Mouse (Mus musculus): ENCODE results near the gene Svbp. TPM values are rescaled to one million over a fixed set of nuclear protein-coding genes. Genes with fewer than 3 reads are reported as not detected.

The Svbp gene
- total RNA-seq, 1 experiment from 2014 or later, result 19.0 TPM

GRCm38 (mm10) chr4:119190618-119191017, 4.5 kb upstream of the Svbp start:
- no peak for DNase-seq

GRCm38 (mm10) chr4:119191273-119191672, 3.8 kb upstream of the Svbp start:
- DNase-seq, result no peak

GRCm38 (mm10) chr4:119192757-119193156, 2.3 kb upstream of the Svbp start:
- DNase-seq, result no peak

DNA sequence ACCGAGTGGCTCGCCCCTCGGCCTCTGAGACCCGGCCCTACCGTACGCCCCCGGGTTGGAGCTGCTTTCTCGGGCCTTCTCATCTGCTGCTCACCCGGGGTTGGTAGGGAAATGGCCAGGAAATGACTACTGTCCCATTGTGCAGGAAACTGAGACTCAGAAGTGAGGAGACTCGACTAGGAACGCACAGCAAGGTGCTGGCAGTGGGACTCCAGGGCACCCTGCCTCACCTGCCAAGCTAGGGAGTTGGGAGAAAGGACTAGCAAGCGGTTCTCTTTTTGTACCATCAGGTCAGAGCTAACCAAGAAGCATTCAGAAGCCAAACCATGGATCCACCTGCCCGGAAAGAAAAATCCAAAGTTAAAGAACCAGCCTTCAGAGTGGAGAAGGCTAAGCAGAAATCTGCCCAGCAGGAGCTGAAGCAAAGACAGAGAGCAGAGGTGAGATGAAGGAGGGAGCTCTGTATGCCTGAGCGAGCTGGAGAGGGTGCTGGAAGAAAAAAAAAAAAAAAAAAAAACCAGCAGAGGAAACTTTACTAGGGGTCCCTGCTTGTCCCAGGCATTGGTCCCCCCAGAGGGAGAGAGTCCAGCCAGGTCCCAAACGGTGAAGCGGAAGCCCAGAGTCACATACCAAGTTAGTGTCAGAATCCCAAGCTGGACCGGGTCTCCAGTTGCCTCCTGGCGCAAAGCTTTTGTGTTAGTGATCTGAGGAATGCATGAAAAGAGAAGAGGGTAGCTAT, 645 bp downstream of the Svbp start:
- no peak for DNase-seq

- DNase-seq, result no peak
Observed at GRCm38 (mm10) chr4:119198105-119198504, 3.0 kb downstream of the Svbp start.

- peak; percentile 76 for DNase-seq
Observed at GRCm38 (mm10) chr4:119204672-119205071, 9.6 kb downstream of the Svbp start.

- DNase-seq, result no peak
Observed at GRCm38 (mm10) chr4:119216667-119217066, 21.6 kb downstream of the Svbp start.

DNA sequence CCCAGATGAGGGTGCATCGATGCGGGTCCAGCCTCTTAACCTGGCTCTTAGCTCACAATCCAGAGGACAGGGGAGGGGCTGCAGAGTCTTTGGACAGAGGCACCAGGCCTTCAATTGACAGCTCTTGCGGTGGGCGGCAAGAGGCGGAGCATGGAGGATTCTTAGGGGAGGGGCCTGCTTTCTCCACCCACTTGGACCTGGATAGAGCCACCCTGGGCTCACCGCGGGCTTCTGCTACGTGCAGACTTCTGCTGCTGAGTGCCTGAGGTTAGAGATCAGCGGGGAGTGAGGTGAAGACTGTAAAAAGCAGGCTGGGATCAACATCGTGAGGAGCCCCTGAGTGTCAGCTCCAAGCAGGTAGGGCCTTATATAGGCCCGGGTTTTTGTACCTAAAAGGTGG, 23.1 kb downstream of the Svbp start, which contains the start of gene Tmem269:
Gene Tmem269 (minus strand): TSS at position 49 of the 400 bp plus-strand sequence.
- DNase-seq, result no peak

GRCm38 (mm10) chr4:119223696-119224095, 28.6 kb downstream of the Svbp start:
- peak; percentile 73 for DNase-seq

DNA sequence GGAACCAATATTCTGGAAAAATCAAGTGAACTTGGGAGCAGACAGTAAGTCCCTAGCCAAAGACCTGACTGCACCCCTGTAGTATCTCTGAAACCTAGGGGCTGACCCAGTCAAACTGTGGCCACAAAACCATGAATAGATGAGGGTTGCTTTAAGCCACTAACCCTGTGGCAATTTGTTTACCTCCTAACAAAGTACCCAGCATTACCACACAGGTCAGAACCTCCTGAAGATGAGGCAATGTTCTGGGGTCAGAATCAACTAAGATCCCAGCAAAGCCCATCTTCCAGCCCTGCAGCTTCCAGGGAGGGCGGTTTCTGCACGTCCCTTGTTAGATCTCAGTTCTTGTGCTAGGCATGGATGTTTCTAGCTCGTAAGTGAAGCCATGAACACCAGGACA, 29.4 kb downstream of the Svbp start:
- DNase-seq, result no peak

DNA sequence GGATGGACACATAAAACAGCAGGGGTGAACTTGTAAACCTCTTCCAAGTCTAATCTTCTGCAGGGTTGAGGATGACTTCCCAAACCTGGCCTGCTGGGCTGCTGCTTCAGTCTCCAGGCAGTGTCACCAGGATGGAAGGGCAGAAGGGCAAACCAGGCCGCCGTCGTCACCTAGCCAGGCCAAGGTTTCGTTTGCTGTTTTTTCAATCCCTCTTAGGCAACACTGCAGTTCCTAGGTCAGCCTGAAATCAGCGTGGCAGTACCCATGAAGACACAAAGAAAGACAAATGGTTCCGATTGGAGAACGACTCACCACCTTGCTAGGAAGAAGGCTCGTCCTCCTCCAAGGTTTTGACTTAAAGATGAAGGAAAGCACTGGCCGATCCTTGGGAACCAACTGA, 30.6 kb downstream of the Svbp start:
- peak; percentile 48 for DNase-seq

DNA sequence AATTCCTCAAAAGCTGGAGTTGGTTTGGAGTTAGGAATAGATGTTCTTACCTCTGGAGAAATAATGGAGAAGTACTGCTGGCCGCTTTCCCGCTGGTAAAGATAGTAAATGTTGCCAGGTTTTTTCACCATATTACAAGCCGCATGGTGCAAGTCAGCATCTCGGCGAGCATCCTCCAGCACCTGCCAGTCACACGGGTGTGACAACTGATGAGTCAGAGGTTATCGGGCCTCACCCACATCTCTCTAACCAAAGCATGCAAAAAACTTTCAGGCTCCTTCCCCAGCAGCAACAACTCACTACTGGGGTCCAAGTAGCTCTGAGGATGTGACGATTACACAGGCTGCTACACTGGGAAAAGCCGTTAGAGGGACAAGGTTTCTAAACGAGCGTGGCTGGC, 31.6 kb downstream of the Svbp start:
- no peak for DNase-seq

DNA sequence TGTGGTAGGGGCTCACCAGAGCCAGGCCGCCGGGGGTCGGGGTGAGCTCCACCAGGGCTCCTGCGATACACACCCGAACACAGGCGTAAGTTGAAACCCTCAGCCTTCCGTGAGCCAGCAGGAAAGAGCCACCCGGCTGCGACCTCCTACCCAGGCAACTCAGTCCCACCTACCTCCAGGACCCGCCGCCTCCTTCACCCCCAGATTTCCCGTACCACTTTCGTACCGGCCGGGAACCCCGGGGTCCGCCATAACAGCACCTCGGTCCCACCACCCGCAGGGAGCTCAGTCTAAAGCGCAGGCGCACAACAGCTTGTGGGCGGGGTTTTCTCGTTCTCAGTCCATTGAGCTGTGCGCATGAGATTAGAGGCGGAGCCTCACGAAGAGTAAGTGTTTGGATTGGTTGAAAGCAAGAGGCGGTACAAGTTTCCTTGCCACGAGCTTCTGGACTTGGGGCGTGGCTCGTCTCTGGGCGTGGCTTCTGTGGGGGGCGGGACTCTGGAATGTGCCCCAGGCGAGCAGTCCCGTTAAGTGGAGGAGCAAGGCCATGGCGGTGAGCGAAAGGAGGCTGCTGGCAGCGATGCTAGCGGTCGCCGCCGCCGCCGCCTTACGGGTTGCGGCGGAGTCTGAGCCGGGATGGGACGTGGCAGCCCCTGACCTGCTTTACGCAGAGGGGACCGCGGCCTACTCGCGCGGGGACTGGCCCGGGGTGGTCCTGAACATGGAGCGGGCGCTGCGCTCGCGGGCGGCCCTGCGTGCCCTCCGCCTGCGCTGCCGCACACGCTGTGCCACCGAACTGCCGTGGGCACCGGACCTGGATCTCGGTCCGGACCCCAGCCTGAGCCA, 37.5 kb downstream of the Svbp start, which contains the start of the genes AU022252 and P3h1:
Gene AU022252 (minus strand): TSS at position 303 of the 846 bp plus-strand sequence.
Gene P3h1 (plus strand): TSS at position 506 of the 846 bp plus-strand sequence.
- peak; percentile 99 for DNase-seq

DNA sequence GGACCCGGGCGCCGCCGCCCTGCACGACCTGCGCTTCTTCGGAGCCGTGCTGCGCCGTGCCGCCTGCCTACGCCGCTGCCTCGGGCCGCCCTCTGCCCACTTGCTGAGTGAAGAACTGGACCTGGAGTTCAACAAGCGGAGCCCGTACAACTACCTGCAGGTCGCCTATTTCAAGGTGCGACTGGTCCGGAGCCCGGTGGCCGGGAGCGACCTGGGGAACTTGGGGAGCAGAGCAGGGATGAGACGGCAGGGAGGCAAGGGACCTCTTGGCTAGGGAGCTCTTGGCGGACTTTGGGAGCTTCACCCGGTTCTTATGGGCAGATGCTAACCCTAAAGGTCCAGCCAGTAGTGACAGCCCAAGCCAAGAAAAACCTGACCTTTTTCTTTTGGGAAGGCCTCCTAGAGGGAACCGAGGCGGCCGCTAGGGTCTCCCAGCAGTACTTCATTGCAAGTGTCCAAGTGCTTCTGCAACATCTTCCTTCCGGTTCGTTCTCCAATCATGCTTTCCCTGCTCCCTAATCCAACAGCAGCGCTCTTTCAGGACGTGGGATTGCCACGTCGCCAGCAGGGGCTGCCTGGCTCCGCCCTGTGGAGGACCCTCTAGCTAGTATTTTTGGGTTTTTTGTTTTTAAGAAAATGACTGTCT, 38.3 kb downstream of the Svbp start:
- DNase-seq, result peak; percentile 60

DNA sequence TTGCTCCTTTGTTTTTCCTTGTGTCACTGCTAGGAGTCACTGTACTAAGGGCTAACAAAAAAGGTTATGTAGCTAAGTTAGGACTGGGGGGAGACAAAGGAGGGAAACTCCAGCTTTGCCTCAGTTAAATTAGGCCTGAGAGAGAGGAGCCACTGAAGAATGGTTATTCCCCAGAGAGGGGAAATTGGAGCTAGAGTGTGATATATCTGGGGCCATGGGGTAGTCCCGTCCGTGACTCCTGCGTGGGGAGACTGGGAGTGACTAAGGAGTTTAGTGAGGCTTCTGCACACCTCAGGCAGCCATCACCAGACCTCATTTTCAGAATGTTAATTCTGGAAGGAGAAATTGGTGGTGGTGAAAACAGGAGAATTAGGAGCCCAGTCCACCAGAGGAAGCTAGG, 39.2 kb downstream of the Svbp start:
- no peak for DNase-seq

- no peak for DNase-seq
Observed at GRCm38 (mm10) chr4:119238661-119239060, 43.6 kb downstream of the Svbp start.

DNA sequence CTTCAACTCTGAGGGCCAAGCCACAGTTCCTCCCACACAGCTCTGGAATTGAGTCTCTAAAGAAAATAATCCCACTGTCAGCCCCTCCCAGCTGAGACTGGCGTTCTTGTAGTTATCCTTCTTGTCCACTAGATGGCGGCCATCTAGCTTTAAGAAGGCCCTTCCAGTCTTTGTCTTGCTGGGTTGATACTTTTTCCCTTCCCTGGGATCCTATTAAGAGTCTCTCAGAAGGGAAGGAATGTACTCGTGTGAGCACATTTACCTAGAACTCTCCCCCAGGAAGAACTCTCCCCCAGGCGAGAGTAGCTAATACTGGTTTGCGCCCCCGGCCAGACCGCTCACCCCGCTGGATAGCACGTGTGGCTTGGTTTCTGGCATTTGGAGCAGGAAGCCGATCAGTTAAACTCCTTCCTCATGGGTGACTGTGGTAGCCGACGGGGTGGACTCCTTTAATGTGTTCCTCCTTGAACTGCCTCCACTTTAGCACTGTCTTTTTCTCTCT, 44.1 kb downstream of the Svbp start:
- peak; percentile 42 for DNase-seq

DNA sequence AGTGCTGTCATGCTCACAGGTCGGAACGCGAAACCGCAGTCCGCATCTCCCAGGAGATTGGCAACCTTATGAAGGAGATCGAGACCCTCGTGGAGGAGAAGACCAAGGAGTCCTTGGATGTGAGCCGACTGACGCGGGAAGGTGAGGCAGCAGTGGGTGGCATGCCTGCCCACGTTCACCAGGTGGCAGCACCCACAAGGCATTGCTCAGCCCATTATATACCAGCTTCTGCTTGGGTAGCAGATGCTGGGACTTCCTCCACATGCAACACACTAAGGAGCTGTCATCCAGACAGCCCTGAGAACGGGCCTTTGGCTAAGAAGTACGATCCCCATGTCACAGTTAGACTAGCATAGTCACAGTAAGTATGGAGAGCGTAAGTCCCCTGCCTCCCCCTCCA, 46.6 kb downstream of the Svbp start:
- DNase-seq, result peak; percentile 49

DNA sequence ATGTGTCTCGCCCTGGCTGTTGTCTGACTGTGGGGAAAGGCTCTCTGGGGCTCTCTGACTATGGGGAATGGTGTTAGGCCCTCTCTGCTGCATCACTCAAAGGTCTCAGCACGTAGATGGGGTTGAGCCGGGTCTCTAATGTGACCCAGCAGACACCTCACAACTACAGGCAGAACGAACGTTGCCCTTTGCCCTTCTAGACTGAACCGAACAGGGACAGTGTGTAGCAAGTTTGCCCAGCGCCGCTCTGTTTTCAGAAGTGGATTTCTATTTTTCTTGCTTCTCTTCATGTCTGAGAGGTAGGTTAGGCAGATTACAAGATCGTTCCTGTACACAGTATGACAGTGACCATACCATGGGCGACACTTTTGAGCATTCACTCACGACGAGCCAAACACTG, 47.5 kb downstream of the Svbp start:
- DNase-seq, result no peak

- no peak for DNase-seq
Observed at GRCm38 (mm10) chr4:119244468-119245240, 49.5 kb downstream of the Svbp start.

DNA sequence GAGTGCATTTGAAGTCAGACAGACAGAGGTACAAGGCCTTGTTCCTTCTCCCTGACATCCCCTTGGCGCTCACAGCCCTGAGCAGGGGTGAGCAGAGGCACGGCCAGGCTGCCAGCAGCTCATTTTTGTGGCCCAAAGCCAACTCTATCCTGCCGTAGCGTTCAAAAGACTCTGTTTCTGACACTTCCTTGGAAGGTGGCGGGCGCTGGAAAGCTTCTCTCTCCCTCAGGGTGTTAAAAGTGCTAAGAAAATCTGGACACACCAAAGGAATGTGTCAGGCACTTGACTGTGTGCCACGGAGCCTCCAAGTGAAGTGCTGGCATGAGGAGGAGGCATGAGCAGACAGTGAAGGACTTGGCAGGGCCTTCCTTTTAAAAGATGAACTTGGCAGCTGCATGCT, 50.5 kb downstream of the Svbp start:
- peak; percentile 65 for DNase-seq

DNA sequence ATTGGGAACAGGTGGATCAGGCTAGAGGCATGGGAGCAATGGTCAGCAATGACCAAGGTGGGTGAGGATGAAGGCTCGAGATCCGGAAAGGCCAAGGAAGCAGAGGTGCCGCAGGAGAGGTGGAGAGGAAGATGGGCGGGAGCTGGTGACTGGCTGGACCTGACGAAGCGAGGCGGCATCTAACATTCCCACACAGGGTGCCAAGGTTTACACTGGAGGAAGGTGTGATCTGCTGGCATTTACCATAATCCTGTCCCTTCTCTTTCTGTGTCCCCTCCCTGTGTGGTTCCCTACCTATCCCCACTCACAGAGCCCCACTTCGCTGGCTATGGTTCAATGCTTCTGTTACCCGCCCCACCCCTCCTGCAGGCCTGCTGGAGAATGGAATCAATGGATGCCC, 50.9 kb downstream of the Svbp start:
- DNase-seq, result no peak
